Mouse (Mus musculus) lung, embryonic 15.5 days (tissue): ENCODE data around the gene Atp6v0a4. TPM values are rescaled to one million over a fixed set of nuclear protein-coding genes. Genes with fewer than 3 reads are reported as not detected.
A peak's percentile ranks its signal among the peaks of the same experiment; 100 is the strongest.

Experiments
- ATAC-seq: fragments of 200-750 bp; cut with Nextera tagmentation; 2 replicates; pipeline ENCODE4 v1.8.0; 2017; ENCODE audit warnings: moderate number of reproducible peaks, borderline replicate concordance; ENCODE audit not compliant: low FRiP score, low TSS enrichment; ENCODE audit errors: extremely low read depth
- H3K27ac ChIP-seq: fragments of 300-500 bp; sonication (generic); 2 replicates; pipeline ENCODE4 v1.5.1; 2015; ENCODE audit warnings: moderate library complexity, mild to moderate bottlenecking, inconsistent platforms
- H3K27me3 ChIP-seq: fragments of 300-500 bp; sonication (generic); 2 replicates; pipeline ENCODE4 v1.6.1; 2015; ENCODE audit warnings: inconsistent platforms
- H3K36me3 ChIP-seq: fragments of 300-500 bp; sonication (generic); 2 replicates; pipeline ENCODE4 v1.6.1; 2015; ENCODE audit warnings: inconsistent platforms
- H3K4me1 ChIP-seq: fragments of 300-500 bp; sonication (generic); 2 replicates; pipeline ENCODE4 v1.6.1; 2015; ENCODE audit warnings: inconsistent platforms
- H3K4me2 ChIP-seq: fragments of 300-500 bp; sonication (generic); 2 replicates; pipeline ENCODE4 v1.6.1; 2015; ENCODE audit warnings: inconsistent platforms, mild to moderate bottlenecking, moderate library complexity
- H3K4me3 ChIP-seq: fragments of 300-500 bp; sonication (generic); 2 replicates; pipeline ENCODE4 v1.5.1; 2015; ENCODE audit warnings: mild to moderate bottlenecking, inconsistent platforms
- H3K9ac ChIP-seq: fragments of 300-500 bp; sonication (generic); 2 replicates; pipeline ENCODE4 v1.6.1; 2015; ENCODE audit warnings: inconsistent platforms
- H3K9me3 ChIP-seq: fragments of 300-500 bp; sonication (generic); 2 replicates; pipeline ENCODE4 v1.6.1; 2016; ENCODE audit warnings: inconsistent platforms
- WGBS: fragments of 180-500 bp; shearing (Covaris S2); methylation state at CpG from one replicate; pipeline ENCODE4 v1.1.7; 2015; 5-methylcytosine and 5-hydroxymethylcytosine counted together
- polyA plus RNA-seq: library from polyadenylated mRNA; unstranded; fragments of >200 nt; fragmentation: Nextera tagmentation; extraction: Ambion mirVana; gene quantifications from 2 replicates; pipeline ENCODE4 v1.2.1, GENCODE M21; 2015

The Atp6v0a4 gene
- polyA plus RNA-seq, 1 experiment from 2014 or later = 5.9 TPM

DNA sequence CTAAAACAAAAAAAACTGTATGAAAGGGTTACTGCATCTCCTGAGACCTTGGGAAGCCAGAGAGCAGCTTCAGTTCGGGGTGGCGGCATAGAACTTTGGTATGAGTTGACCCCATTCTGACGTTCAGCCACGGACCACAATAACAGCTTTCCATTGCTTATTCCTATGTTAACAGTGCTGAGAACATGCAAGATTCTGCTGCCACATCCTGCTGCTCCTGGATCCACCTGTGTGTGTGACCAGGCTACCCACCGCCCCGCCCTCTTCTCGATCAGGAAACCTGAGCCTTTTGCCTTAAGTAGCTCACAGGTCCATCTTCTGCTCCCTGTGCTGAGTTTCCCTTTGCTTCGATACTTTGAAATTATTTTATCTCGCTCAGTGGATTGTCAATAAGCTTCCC lies 18.5 kb downstream of the Atp6v0a4 start:
- Histone ChIP-seq H3K4me2 (no peak overlapping the region), H3K9ac (no peak overlapping the region), H3K9me3 (no peaks in the 10 kb centered on the region), H3K4me1 (peaks cover 31% of the 10 kb centered on the region), H3K36me3 (no peaks in the 10 kb centered on the region), H3K4me3 (no peak overlapping the region), H3K27me3 (no peaks in the 10 kb centered on the region), H3K27ac (no peak overlapping the region)
- 75% methylated on average over 9 of the region's 9 CpGs for WGBS
- no peak for ATAC-seq

DNA sequence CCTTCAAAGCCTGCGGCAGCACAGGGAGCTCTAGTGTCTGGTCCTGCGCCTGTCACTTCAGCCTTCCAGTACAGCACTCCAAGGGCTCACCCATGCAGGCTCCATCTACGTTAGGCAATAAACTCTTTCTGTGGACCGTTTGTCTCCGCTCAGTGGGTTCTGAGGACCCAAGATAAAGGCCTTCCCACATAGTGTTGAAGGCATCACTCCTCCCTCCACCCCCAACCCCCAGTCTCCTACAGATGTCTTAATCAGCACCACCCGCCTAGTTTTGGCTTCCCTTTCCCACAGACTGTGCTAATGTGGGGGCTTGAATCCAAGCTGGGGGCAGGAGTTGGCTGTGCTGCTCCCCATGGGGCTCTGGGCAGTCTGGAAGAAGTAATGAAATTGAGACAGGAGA lies 20.6 kb downstream of the Atp6v0a4 start:
- 44% methylated on average over 6 of the region's 6 CpGs for WGBS
- Histone ChIP-seq H3K9me3 (no peaks in the 10 kb centered on the region), H3K27me3 (no peaks in the 10 kb centered on the region), H3K36me3 (no peaks in the 10 kb centered on the region), H3K4me3 (no peak overlapping the region), H3K4me1 (peaks cover 23% of the 10 kb centered on the region), H3K4me2 (no peak overlapping the region), H3K9ac (no peak overlapping the region), H3K27ac (no peak overlapping the region)
- no peak for ATAC-seq

DNA sequence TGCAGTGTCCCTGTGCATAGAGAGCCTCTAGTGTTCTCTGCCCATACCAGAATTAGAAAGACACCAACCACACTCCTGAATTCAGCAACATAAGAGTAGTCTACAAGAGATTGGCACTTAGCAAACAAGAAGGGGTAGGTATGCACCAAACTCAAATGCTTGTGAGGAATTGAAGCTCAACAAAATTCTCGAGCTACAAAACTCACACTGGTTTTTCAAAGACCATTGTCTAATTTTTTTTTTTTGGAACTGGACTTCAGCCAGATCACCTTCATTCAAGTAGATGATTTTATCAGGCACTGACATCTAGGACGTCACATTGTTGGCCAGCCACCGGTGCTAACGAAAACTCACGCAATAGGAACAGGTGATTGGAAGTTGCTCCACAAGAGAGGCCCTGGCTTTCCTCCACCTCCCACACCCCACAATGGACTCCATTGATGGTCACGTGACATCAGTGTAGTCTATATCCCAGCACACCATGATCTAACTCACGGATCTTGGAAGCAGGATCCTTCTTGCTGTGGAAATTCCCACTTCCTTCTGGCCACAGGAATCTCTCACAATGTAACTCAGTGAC lies 22.1 kb downstream of the Atp6v0a4 start:
- Histone ChIP-seq H3K9ac (no peak overlapping the region), H3K27me3 (no peaks in the 10 kb centered on the region), H3K4me1 (peaks cover 23% of the 10 kb centered on the region), H3K9me3 (no peaks in the 10 kb centered on the region), H3K36me3 (no peaks in the 10 kb centered on the region), H3K27ac (no peak overlapping the region), H3K4me2 (no peak overlapping the region), H3K4me3 (no peak overlapping the region)
- 65% methylated on average over 7 of the region's 7 CpGs for WGBS
- ATAC-seq = no peak

DNA sequence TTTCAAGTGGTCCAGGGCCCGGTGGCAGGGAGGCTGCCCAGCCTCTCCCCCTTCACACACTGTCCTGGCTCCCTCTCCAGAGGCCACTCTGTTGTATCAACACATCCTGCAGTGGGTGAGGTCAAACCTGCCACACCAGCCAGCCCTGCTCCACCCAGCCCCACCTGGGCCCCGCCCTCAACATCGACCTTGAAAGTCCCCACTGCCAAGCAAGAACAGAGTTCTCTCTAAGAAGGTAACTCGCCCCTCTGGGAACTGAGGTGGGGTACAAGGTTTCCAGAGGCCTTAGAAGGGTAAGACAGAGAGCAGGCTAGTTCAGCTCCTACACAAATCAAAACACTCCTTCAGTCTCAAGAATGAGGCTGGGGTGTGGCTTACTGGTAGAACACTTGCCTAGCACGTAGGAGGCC lies 27.4 kb downstream of the Atp6v0a4 start:
- no peaks in the 10 kb centered on the region for H3K36me3 ChIP-seq
- no peaks in the 10 kb centered on the region for H3K9me3 ChIP-seq
- H3K4me3 ChIP-seq = no peak overlapping the region
- no peaks in the 10 kb centered on the region for H3K27me3 ChIP-seq
- H3K27ac ChIP-seq = peak overlapping the region; percentile 78
- H3K9ac ChIP-seq = no peak overlapping the region
- peak; percentile 87 for ATAC-seq
- WGBS = 35% methylated on average over 5 of the region's 5 CpGs
- no peak overlapping the region for H3K4me2 ChIP-seq
- 0 out of 2 replicates have a peak, but pooled peaks cover 3% of the 10 kb centered on the region for H3K4me1 ChIP-seq

DNA sequence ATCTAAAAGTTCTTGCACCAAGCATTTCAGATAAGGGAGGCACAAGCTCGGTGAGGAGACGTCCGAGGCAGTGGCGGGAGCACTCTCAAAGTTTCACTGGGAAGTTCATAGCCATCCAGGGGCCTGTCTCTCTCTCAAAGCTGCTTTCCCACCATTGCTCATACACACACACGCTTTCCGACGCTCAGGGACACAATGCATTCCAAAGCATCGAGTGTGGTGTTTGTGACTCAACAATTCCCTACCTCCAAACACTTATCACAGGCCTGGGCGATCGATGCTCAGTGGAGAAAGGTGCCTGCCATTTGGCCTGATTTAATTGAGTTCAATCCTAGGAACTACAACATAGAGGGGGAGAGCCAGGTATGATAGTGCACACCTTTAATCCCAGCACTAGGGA lies 29.7 kb downstream of the Atp6v0a4 start:
- 81% methylated on average over 10 of the region's 10 CpGs for WGBS
- H3K4me3 ChIP-seq = no peak overlapping the region
- ATAC-seq = no peak

DNA sequence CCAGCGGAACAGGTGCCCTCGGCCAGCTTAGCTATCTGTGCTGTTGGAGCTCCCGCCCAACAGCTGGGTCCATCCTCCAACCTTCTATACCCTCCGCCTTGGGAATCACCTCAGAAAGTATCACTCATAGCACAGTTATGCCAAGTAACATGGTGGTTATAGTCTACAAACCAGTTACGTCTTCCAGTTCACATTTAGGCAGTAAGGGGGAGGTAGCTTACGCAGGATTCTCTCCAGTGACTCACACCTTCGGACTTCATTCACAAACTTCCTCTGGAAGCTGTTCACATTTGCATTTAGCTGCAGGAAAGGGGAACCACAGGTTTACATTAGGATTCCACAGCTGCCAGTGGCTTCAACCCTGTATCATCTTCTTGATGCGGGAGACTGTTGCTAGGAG lies 31.8 kb downstream of the Atp6v0a4 start:
- no peaks in the 10 kb centered on the region for H3K4me1 ChIP-seq
- no peaks in the 10 kb centered on the region for H3K27me3 ChIP-seq
- no peak overlapping the region for H3K4me2 ChIP-seq
- no peak overlapping the region for H3K9ac ChIP-seq
- ATAC-seq = no peak
- H3K9me3 ChIP-seq = no peaks in the 10 kb centered on the region
- H3K27ac ChIP-seq = no peak overlapping the region
- H3K36me3 ChIP-seq = no peaks in the 10 kb centered on the region
- 90% methylated on average over 8 of the region's 8 CpGs for WGBS
- no peak overlapping the region for H3K4me3 ChIP-seq

More for the DNA sequence above, 29.7 kb downstream of the Atp6v0a4 start:
- Histone ChIP-seq H3K36me3 (no peaks in the 10 kb centered on the region), H3K9me3 (no peaks in the 10 kb centered on the region), H3K27ac (no peak overlapping the region), H3K4me2 (no peak overlapping the region), H3K4me1 (no peaks in the 10 kb centered on the region), H3K9ac (no peak overlapping the region), H3K27me3 (no peaks in the 10 kb centered on the region)

DNA sequence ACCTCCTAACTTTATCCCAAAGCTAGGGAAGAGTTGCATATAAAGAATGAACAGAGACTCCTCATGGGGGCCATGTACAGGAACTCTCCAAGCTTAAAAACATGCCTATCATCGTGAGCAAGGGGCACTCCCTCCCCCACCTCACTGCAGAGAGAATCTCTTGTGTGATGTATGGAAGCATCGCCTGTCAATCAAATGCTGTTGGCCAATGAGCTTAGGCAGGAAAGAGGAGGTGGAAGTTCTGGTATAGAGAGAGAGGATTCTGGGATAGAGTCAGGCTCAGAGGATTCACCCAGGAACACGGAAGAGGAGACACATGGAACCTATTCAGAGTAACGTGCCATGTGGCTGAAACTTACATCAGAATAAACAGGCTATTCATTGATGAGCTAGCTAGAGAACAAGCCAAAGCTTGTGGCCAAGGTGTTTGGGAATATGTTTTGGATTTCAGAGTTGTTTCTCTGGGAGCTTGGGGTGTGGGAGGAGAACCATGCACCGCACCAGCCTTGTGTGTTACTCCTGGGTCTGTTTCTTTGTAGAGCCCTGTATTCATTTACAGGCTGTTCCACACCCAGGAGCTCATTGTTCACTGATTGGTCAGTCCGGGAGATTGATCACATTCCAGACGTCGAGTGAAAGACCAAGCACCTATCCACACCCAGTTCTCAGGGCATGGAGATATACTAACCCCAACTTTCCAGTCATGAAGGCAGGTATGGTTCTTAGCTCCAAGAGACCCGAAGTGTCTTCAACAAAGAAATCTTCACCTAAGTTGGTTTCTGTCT lies 37.0 kb downstream of the Atp6v0a4 start:
- Histone ChIP-seq H3K4me2 (no peak overlapping the region), H3K27me3 (no peaks in the 10 kb centered on the region), H3K4me3 (no peak overlapping the region), H3K36me3 (no peaks in the 10 kb centered on the region), H3K9me3 (no peaks in the 10 kb centered on the region), H3K27ac (no peak overlapping the region), H3K4me1 (peaks cover 1% of the 10 kb centered on the region; the same call in 1 of the 2 replicates), H3K9ac (no peak overlapping the region)
- WGBS = 69% methylated on average over 9 of the region's 9 CpGs
- no peak for ATAC-seq

DNA sequence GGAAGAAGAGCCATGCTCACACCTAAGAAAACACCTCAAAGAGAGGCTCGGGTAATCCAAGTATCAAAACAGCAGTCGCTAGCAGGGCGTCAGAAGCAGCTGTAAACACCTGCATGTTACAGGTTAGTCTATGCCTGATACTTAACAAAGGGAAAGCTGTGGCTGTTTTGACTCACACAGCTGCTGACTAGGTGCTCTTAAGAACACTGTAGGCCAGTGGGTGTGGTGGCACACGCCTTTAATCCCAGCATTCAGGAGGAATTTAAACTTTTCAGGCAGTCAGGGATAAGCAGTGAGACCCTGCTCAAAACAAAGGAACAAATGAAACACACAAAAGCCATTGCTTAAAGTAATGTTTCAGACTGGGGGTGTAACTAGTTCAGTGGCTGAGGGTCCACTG lies 41.2 kb downstream of the Atp6v0a4 start:
- H3K9ac ChIP-seq = no peak overlapping the region
- H3K27ac ChIP-seq = no peak overlapping the region
- peaks cover 16% of the 10 kb centered on the region for H3K4me1 ChIP-seq
- ATAC-seq = no peak
- no peaks in the 10 kb centered on the region for H3K9me3 ChIP-seq
- 31% methylated on average over 4 of the region's 4 CpGs for WGBS
- no peaks in the 10 kb centered on the region for H3K27me3 ChIP-seq
- no peak overlapping the region for H3K4me2 ChIP-seq
- H3K36me3 ChIP-seq = no peaks in the 10 kb centered on the region
- no peak overlapping the region for H3K4me3 ChIP-seq

DNA sequence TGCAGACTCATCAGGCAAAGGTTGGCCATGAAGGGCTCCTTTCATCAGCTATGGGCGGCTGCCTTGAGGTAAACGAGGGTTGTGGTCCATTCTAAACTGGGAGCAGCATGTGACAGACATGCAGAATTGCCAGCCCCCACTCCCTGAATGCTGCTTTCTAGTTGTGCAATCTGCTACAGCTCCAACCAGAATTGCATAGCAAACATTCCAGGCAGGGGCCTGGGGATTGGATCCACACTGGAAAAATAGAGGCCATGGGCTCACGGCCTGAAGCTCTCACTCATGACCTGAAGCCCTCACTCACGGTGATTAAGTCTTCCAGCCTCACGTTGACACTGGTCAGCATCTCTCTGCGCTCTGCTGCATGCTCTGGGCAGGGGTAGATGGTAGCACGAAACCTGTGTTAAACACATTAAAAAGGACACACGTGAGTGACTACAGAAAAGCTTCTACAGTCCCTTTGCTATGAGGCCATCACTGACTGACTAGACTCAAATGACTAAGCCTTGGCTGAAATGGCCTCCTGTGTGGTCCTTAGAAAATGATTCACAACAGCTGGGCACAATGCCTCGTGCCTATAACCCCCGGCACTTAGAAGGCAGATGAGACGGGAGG lies 42.6 kb downstream of the Atp6v0a4 start:
- Histone ChIP-seq H3K9me3 (no peaks in the 10 kb centered on the region), H3K9ac (no peak overlapping the region), H3K4me2 (peak overlapping the region; percentile 13; the same call in 1 of the 2 replicates), H3K27me3 (no peaks in the 10 kb centered on the region), H3K4me1 (peaks cover 16% of the 10 kb centered on the region), H3K27ac (peak overlapping the region; percentile 74), H3K36me3 (no peaks in the 10 kb centered on the region), H3K4me3 (no peak overlapping the region)
- WGBS = 42% methylated on average over 11 of the region's 11 CpGs
- peak; percentile 50; the same call in 1 of the 2 replicates for ATAC-seq

DNA sequence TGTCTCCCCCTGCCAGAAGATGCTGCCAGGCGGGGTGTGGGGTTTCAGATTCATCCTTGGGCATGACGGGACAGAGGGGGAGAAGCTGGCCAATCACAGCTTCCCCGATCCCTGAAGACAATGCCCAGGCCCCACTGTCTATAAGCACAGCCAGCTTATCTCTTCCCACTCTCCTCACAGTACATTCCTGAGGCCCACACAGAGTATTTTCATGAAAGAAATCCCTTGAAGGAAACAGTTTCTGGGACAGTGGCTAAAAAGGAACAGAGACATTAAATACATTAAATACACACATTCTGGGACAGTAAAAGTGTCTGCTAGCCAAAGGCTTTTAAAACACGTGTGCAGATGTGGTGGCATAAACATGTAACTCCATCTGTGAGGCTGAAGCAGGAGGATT lies 44.0 kb downstream of the Atp6v0a4 start:
- 38% methylated on average over 4 of the region's 4 CpGs for WGBS
- Histone ChIP-seq H3K27ac (no peak overlapping the region), H3K4me1 (peaks cover 16% of the 10 kb centered on the region), H3K27me3 (no peaks in the 10 kb centered on the region), H3K4me2 (no peak overlapping the region), H3K36me3 (no peaks in the 10 kb centered on the region), H3K9ac (no peak overlapping the region), H3K4me3 (no peak overlapping the region), H3K9me3 (no peaks in the 10 kb centered on the region)
- no peak for ATAC-seq

DNA sequence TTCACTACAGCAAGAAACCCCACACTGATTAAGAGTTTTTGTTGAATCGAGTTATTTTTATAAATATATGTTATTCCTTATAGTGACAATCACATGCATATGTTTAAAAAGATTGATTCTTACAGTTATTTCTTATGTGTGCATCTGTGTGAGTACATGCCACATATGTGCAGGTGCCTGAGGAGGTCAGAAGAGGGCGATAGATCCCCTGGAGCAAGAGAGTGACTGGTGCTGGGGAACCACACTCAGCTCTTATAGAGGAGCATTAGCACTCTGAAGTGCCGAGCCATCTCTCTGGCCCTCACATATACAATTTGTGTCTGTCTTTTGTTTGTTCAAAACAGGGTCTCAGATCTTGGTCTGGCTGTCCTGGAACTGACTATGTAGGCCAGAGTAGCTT lies 50.8 kb downstream of the Atp6v0a4 start:
- Histone ChIP-seq H3K9me3 (no peaks in the 10 kb centered on the region), H3K4me2 (no peak overlapping the region), H3K36me3 (no peaks in the 10 kb centered on the region), H3K4me3 (no peak overlapping the region), H3K4me1 (no peaks in the 10 kb centered on the region), H3K27ac (no peak overlapping the region), H3K27me3 (no peaks in the 10 kb centered on the region), H3K9ac (no peak overlapping the region)
- no peak for ATAC-seq
- 90% methylated on average over 3 of the region's 3 CpGs for WGBS

DNA sequence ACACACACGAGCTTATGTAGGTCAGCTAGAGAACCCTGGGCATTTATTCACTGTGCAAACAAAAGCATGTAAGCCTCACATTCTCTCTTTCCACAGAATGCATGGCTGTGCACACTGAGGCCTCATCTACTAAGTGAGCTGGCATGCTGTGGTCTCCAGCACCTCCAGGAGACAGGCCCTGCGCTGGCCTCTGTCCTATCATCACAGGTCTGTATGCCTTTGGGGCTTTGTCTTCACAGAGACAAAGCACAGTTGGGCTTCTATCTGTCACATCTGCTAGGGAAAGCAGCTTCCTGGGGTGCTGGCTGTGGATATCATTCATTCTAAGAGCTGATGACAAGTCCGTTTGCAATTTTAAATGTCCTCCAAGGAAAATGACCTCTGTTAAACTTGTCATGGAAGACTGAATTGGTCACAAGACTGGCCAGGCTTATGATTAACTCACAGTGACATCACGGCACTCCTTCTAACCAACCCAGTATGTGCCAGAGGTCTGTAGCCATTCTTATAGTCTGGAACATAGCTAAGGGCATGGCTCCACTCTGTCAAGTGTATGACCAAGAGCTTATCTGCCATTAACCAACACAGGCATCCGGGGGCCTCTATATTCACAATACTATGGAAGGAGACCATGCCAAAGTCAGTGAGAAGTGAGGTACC lies 52.1 kb downstream of the Atp6v0a4 start:
- H3K9me3 ChIP-seq = no peaks in the 10 kb centered on the region
- H3K4me3 ChIP-seq = no peak overlapping the region
- H3K36me3 ChIP-seq = no peaks in the 10 kb centered on the region
- WGBS = 65% methylated on average over 5 of the region's 5 CpGs
- no peak overlapping the region for H3K27ac ChIP-seq
- H3K4me1 ChIP-seq = no peaks in the 10 kb centered on the region
- H3K27me3 ChIP-seq = no peaks in the 10 kb centered on the region
- no peak overlapping the region for H3K9ac ChIP-seq
- H3K4me2 ChIP-seq = no peak overlapping the region
- no peak for ATAC-seq
